Mouse (Mus musculus): ENCODE measurements around the gene Cacnb1. TPM values are rescaled to one million over a fixed set of nuclear protein-coding genes. Genes with fewer than 3 reads are reported as not detected.

Gene Cacnb1
- polyA plus RNA-seq, 1 experiment, result 6.1 TPM

GRCm38 (mm10) chr11:98027785-98028184 is 5.0 kb upstream of the Cacnb1 start:
- H3K27me3 ChIP-seq (ENCODE audit: control insufficient read depth, insufficient read depth, insufficient read length), result no peaks in the 10 kb centered on the region
- peak overlapping the region; percentile 98 for H3ac ChIP-seq (ENCODE audit: control insufficient read depth, insufficient read length, low read depth)
- TF ChIP-seq CEBPB (IDR thresholded peaks at IDR 0.05; ENCODE audit: low read depth), result no peak
- no peak for TF ChIP-seq USF1 (IDR thresholded peaks at IDR 0.05; ENCODE audit: low read depth)
- TF ChIP-seq FOSL1 (IDR thresholded peaks at IDR 0.05; ENCODE audit: insufficient read depth, low read length, poor library complexity, severe bottlenecking), result no peak
- TF ChIP-seq MAX (IDR thresholded peaks at IDR 0.05), result no peak
- TF ChIP-seq MYOD1 (IDR thresholded peaks at IDR 0.05; ENCODE audit: control insufficient read depth, insufficient read length, low read depth), result no peak
- no peak for TF ChIP-seq MYOG (IDR thresholded peaks at IDR 0.05; ENCODE audit: control insufficient read depth, extremely low read depth, insufficient read length)
- no peak for TF ChIP-seq CTCF (IDR thresholded peaks at IDR 0.05; ENCODE audit: control insufficient read depth, insufficient read depth, insufficient read length)
- H3K79me2 ChIP-seq (ENCODE audit: control insufficient read depth, insufficient read depth), result peaks cover 33% of the 10 kb centered on the region
- peak overlapping the region; percentile 100 for H3K4me3 ChIP-seq (ENCODE audit: insufficient read depth, poor library complexity, severe bottlenecking)
- peaks cover 25% of the 10 kb centered on the region for H3K79me3 ChIP-seq (ENCODE audit: low read depth)
- peaks cover 43% of the 10 kb centered on the region for H3K36me3 ChIP-seq (ENCODE audit: control insufficient read depth, insufficient read depth)

- Histone ChIP-seq H3K79me2 (ENCODE audit: control insufficient read depth, insufficient read depth) (peaks cover 33% of the 10 kb centered on the region), H3ac (ENCODE audit: control insufficient read depth, insufficient read length, low read depth) (peak overlapping the region; percentile 98), H3K4me3 (ENCODE audit: insufficient read depth, poor library complexity, severe bottlenecking) (peak overlapping the region; percentile 100), H3K36me3 (ENCODE audit: control insufficient read depth, insufficient read depth) (peaks cover 43% of the 10 kb centered on the region), H3K79me3 (ENCODE audit: low read depth) (peaks cover 25% of the 10 kb centered on the region), H3K27me3 (ENCODE audit: control insufficient read depth, insufficient read depth, insufficient read length) (no peaks in the 10 kb centered on the region)
- TF ChIP-seq CEBPB (IDR thresholded peaks at IDR 0.05; ENCODE audit: low read depth) (no peak), MYOD1 (IDR thresholded peaks at IDR 0.05; ENCODE audit: control insufficient read depth, insufficient read length, low read depth) (no peak), MAX (IDR thresholded peaks at IDR 0.05) (no peak), CTCF (IDR thresholded peaks at IDR 0.05; ENCODE audit: control insufficient read depth, insufficient read depth, insufficient read length) (no peak), USF1 (IDR thresholded peaks at IDR 0.05; ENCODE audit: low read depth) (no peak), MYOG (IDR thresholded peaks at IDR 0.05; ENCODE audit: control insufficient read depth, extremely low read depth, insufficient read length) (no peak)
Observed at GRCm38 (mm10) chr11:98027297-98027688, 4.5 kb upstream of the Cacnb1 start.

GRCm38 (mm10) chr11:98026570-98027296 is 3.9 kb upstream of the Cacnb1 start, which contains the start of gene Rpl19:
Gene Rpl19 (plus strand): TSS chr11:98026710.
- H3K27me3 ChIP-seq (ENCODE audit: control insufficient read depth, insufficient read depth, insufficient read length), result no peaks in the 10 kb centered on the region
- peaks cover 43% of the 10 kb centered on the region for H3K36me3 ChIP-seq (ENCODE audit: control insufficient read depth, insufficient read depth)
- peak within 1 kb of the TSS; percentile 98 for H3ac ChIP-seq (ENCODE audit: control insufficient read depth, insufficient read length, low read depth)
- peak within 1 kb of the TSS; percentile 100 for H3K4me3 ChIP-seq (ENCODE audit: insufficient read depth, poor library complexity, severe bottlenecking)
- peaks cover 25% of the 10 kb centered on the region for H3K79me3 ChIP-seq (ENCODE audit: low read depth)
- TF ChIP-seq MAX (IDR thresholded peaks at IDR 0.05), result peak; percentile 84
- no peak for TF ChIP-seq CEBPB (IDR thresholded peaks at IDR 0.05; ENCODE audit: low read depth)
- TF ChIP-seq CTCF (IDR thresholded peaks at IDR 0.05; ENCODE audit: control insufficient read depth, insufficient read depth, insufficient read length), result no peak
- no peak for TF ChIP-seq MYOG (IDR thresholded peaks at IDR 0.05; ENCODE audit: control insufficient read depth, extremely low read depth, insufficient read length)
- peak; percentile 100 for TF ChIP-seq USF1 (IDR thresholded peaks at IDR 0.05; ENCODE audit: low read depth)
- peaks cover 38% of the 10 kb centered on the region for H3K79me2 ChIP-seq (ENCODE audit: control insufficient read depth, insufficient read depth)

DNA sequence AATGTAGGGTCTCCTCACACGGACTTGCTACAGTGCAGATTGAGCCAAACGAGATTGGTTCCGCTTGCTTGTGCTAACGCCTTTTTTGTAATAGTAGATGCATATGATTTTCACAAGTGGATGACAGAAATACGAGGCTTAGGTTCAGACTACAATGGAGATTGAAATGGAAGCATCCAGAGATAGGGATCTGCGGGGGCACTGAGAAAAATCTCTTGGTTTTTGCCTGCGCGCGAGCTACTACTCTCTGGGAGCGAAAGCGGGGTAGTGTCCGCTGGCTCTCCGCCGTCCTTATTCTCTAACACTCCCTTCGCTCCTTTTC is 3.4 kb upstream of the Cacnb1 start:
- no peak for TF ChIP-seq CEBPB (IDR thresholded peaks at IDR 0.05; ENCODE audit: low read depth)
- no peak for TF ChIP-seq MYOG (IDR thresholded peaks at IDR 0.05; ENCODE audit: control insufficient read depth, extremely low read depth, insufficient read length)
- TF ChIP-seq MAX (IDR thresholded peaks at IDR 0.05), result no peak
- TF ChIP-seq USF1 (IDR thresholded peaks at IDR 0.05; ENCODE audit: low read depth), result no peak
- no peak for TF ChIP-seq FOSL1 (IDR thresholded peaks at IDR 0.05; ENCODE audit: insufficient read depth, low read length, poor library complexity, severe bottlenecking)
- TF ChIP-seq MYOD1 (IDR thresholded peaks at IDR 0.05; ENCODE audit: control insufficient read depth, insufficient read length, low read depth), result no peak
- no peak for TF ChIP-seq CTCF (IDR thresholded peaks at IDR 0.05; ENCODE audit: control insufficient read depth, insufficient read depth, insufficient read length)
- peaks cover 39% of the 10 kb centered on the region for H3K36me3 ChIP-seq (ENCODE audit: control insufficient read depth, insufficient read depth)
- peak overlapping the region; percentile 98 for H3ac ChIP-seq (ENCODE audit: control insufficient read depth, insufficient read length, low read depth)
- H3K79me2 ChIP-seq (ENCODE audit: control insufficient read depth, insufficient read depth), result peaks cover 43% of the 10 kb centered on the region
- H3K27me3 ChIP-seq (ENCODE audit: control insufficient read depth, insufficient read depth, insufficient read length), result no peaks in the 10 kb centered on the region
- peak overlapping the region; percentile 37 for H3K4me3 ChIP-seq (ENCODE audit: insufficient read depth, poor library complexity, severe bottlenecking)
- peaks cover 25% of the 10 kb centered on the region for H3K79me3 ChIP-seq (ENCODE audit: low read depth)

DNA sequence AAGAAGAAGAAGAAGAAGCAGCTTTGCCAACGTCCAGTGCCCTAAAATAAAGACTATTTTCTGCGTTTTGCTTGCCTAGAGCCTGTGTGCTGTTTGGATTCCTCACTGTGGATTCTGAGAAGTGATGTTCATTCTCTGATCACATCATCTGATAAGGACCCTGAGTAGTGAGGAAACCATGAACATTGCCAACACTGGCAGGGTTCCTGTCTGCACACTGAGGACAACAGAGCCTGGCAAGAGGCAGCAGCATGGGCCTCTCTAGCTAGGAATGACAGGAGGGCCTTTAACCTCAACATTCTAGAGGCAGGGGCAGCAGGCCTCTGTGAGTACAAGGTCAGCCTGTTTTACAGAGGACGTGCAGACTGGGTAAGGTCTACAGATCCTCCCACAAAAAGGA is 1.7 kb upstream of the Cacnb1 start:
- TF ChIP-seq FOSL1 (IDR thresholded peaks at IDR 0.05; ENCODE audit: insufficient read depth, low read length, poor library complexity, severe bottlenecking) (no peak), USF1 (IDR thresholded peaks at IDR 0.05; ENCODE audit: low read depth) (no peak), MYOD1 (IDR thresholded peaks at IDR 0.05; ENCODE audit: control insufficient read depth, insufficient read length, low read depth) (no peak), CTCF (IDR thresholded peaks at IDR 0.05; ENCODE audit: control insufficient read depth, insufficient read depth, insufficient read length) (no peak), CEBPB (IDR thresholded peaks at IDR 0.05; ENCODE audit: low read depth) (no peak), MYOG (IDR thresholded peaks at IDR 0.05; ENCODE audit: control insufficient read depth, extremely low read depth, insufficient read length) (no peak), MAX (IDR thresholded peaks at IDR 0.05) (no peak)
- Histone ChIP-seq H3K27me3 (ENCODE audit: control insufficient read depth, insufficient read depth, insufficient read length) (no peaks in the 10 kb centered on the region), H3K36me3 (ENCODE audit: control insufficient read depth, insufficient read depth) (peaks cover 23% of the 10 kb centered on the region)

DNA sequence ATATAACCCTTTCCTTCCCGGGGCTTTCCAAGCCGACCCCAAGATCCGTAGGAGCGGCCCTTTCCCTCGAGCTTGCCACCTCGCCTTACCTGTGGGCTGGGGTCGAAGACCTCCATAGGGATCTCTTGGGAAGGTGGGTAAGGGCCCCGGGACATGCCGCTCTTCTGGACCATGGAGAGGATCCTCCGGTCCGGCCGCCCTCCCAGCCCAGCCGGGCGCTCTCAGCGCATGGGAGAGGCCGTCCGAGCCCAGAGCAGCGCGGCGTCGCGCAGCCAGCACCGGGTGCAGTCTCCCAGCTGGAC is 630 bp downstream of the Cacnb1 start:
- Histone ChIP-seq H3K79me2 (ENCODE audit: control insufficient read depth, insufficient read depth) (peaks cover 16% of the 10 kb centered on the region), H3K4me3 (ENCODE audit: insufficient read depth, poor library complexity, severe bottlenecking) (peak overlapping the region; percentile 51), H3ac (ENCODE audit: control insufficient read depth, insufficient read length, low read depth) (peak overlapping the region; percentile 76), H3K79me3 (ENCODE audit: low read depth) (peaks cover 4% of the 10 kb centered on the region), H3K36me3 (ENCODE audit: control insufficient read depth, insufficient read depth) (no peaks in the 10 kb centered on the region), H3K27me3 (ENCODE audit: control insufficient read depth, insufficient read depth, insufficient read length) (no peaks in the 10 kb centered on the region)
- TF ChIP-seq CTCF (IDR thresholded peaks at IDR 0.05; ENCODE audit: control insufficient read depth, insufficient read depth, insufficient read length) (no peak), MYOG (IDR thresholded peaks at IDR 0.05; ENCODE audit: control insufficient read depth, extremely low read depth, insufficient read length) (no peak), MYOD1 (IDR thresholded peaks at IDR 0.05; ENCODE audit: control insufficient read depth, insufficient read length, low read depth) (no peak), USF1 (IDR thresholded peaks at IDR 0.05; ENCODE audit: low read depth) (no peak), MAX (IDR thresholded peaks at IDR 0.05) (peak; percentile 21), FOSL1 (IDR thresholded peaks at IDR 0.05; ENCODE audit: insufficient read depth, low read length, poor library complexity, severe bottlenecking) (no peak)

More for the DNA sequence above, 1.7 kb upstream of the Cacnb1 start:
- H3K4me3 ChIP-seq (ENCODE audit: insufficient read depth, poor library complexity, severe bottlenecking), result no peak overlapping the region
- H3K79me2 ChIP-seq (ENCODE audit: control insufficient read depth, insufficient read depth), result peaks cover 39% of the 10 kb centered on the region
- no peak overlapping the region for H3ac ChIP-seq (ENCODE audit: control insufficient read depth, insufficient read length, low read depth)
- H3K79me3 ChIP-seq (ENCODE audit: low read depth), result peaks cover 25% of the 10 kb centered on the region
